Mouse (Mus musculus): ENCODE data around the gene Theg. TPM values are rescaled to one million over a fixed set of nuclear protein-coding genes. Genes with fewer than 3 reads are reported as not detected.
A peak's percentile ranks its signal among the peaks of the same experiment; 100 is the strongest.

The Theg gene
- polyA plus RNA-seq, 1 experiment from 2014 or later = not detected

- H3K27ac ChIP-seq = no peak overlapping the region
- H3K36me3 ChIP-seq = peaks cover 62% of the 10 kb centered on the region
- peaks cover 12% of the 10 kb centered on the region; the same call in 1 of the 2 replicates for H3K27me3 ChIP-seq (ENCODE audit: insufficient read depth, poor library complexity, severe bottlenecking)
- no peak overlapping the region for H3K4me3 ChIP-seq
- no peaks in the 10 kb centered on the region for H3K9me3 ChIP-seq
- peaks cover 5% of the 10 kb centered on the region for H3K4me1 ChIP-seq (replicated peaks)
- WGBS = 73% methylated on average over 4 of the region's 4 CpGs
- DNase-seq (ENCODE audit: low spot score) = no peak
Measured at GRCm38 (mm10) chr10:79538873-79539272, 48.3 kb downstream of the Theg start.

- Histone ChIP-seq H3K9me3 (no peaks in the 10 kb centered on the region), H3K4me3 (no peak overlapping the region), H3K4me1 (replicated peaks) (peaks cover 11% of the 10 kb centered on the region), H3K27ac (no peak overlapping the region), H3K36me3 (peaks cover 57% of the 10 kb centered on the region), H3K27me3 (ENCODE audit: insufficient read depth, poor library complexity, severe bottlenecking) (peaks cover 13% of the 10 kb centered on the region; the same call in 1 of the 2 replicates)
- no peak for DNase-seq (ENCODE audit: low spot score)
- WGBS = 83% methylated on average over 3 of the region's 3 CpGs
Measured at GRCm38 (mm10) chr10:79538323-79538722, 48.8 kb downstream of the Theg start.

GRCm38 (mm10) chr10:79537781-79538180 lies 49.4 kb downstream of the Theg start:
- DNase-seq (ENCODE audit: low spot score) = peak; percentile 1
- 80% methylated on average over 2 of the region's 2 CpGs for WGBS
- H3K27me3 ChIP-seq (ENCODE audit: insufficient read depth, poor library complexity, severe bottlenecking) = peaks cover 13% of the 10 kb centered on the region; the same call in 1 of the 2 replicates
- H3K36me3 ChIP-seq = peaks cover 51% of the 10 kb centered on the region
- no peaks in the 10 kb centered on the region for H3K9me3 ChIP-seq
- H3K4me3 ChIP-seq = no peak overlapping the region
- H3K27ac ChIP-seq = no peak overlapping the region
- H3K4me1 ChIP-seq (replicated peaks) = peaks cover 16% of the 10 kb centered on the region

GRCm38 (mm10) chr10:79537271-79537670 lies 49.9 kb downstream of the Theg start:
- Histone ChIP-seq H3K27me3 (ENCODE audit: insufficient read depth, poor library complexity, severe bottlenecking) (peaks cover 17% of the 10 kb centered on the region), H3K4me1 (replicated peaks) (peaks cover 21% of the 10 kb centered on the region), H3K9me3 (no peaks in the 10 kb centered on the region), H3K4me3 (no peak overlapping the region), H3K27ac (no peak overlapping the region), H3K36me3 (peaks cover 46% of the 10 kb centered on the region)
- WGBS = 95% methylated on average over 7 of the region's 7 CpGs
- no peak for DNase-seq (ENCODE audit: low spot score)

GRCm38 (mm10) chr10:79536461-79537080 lies 50.6 kb downstream of the Theg start:
- Histone ChIP-seq H3K36me3 (peaks cover 39% of the 10 kb centered on the region), H3K27ac (no peak overlapping the region), H3K9me3 (no peaks in the 10 kb centered on the region), H3K4me3 (no peak overlapping the region), H3K4me1 (replicated peaks) (peaks cover 21% of the 10 kb centered on the region), H3K27me3 (ENCODE audit: insufficient read depth, poor library complexity, severe bottlenecking) (peaks cover 24% of the 10 kb centered on the region)
- peak; percentile 1 for DNase-seq (ENCODE audit: low spot score)
- 78% methylated on average over 12 of the region's 12 CpGs for WGBS

- peaks cover 21% of the 10 kb centered on the region for H3K4me1 ChIP-seq (replicated peaks)
- WGBS = 68% methylated on average over 1 of the region's 1 CpGs
- no peak overlapping the region for H3K4me3 ChIP-seq
- peaks cover 24% of the 10 kb centered on the region for H3K27me3 ChIP-seq (ENCODE audit: insufficient read depth, poor library complexity, severe bottlenecking)
- H3K27ac ChIP-seq = no peak overlapping the region
- H3K9me3 ChIP-seq = no peaks in the 10 kb centered on the region
- peaks cover 28% of the 10 kb centered on the region for H3K36me3 ChIP-seq
- no peak for DNase-seq (ENCODE audit: low spot score)
Measured at GRCm38 (mm10) chr10:79535431-79535830, 51.7 kb downstream of the Theg start.

GRCm38 (mm10) chr10:79534426-79534825 lies 52.7 kb downstream of the Theg start:
- peaks cover 24% of the 10 kb centered on the region for H3K27me3 ChIP-seq (ENCODE audit: insufficient read depth, poor library complexity, severe bottlenecking)
- no peak overlapping the region for H3K27ac ChIP-seq
- peaks cover 18% of the 10 kb centered on the region for H3K36me3 ChIP-seq
- WGBS = 90% methylated on average over 2 of the region's 2 CpGs
- H3K9me3 ChIP-seq = no peaks in the 10 kb centered on the region
- peak overlapping the region; percentile 62 for H3K4me3 ChIP-seq
- H3K4me1 ChIP-seq (replicated peaks) = peaks cover 21% of the 10 kb centered on the region
- peak; percentile 1 for DNase-seq (ENCODE audit: low spot score)

- peak within 1 kb of the TSS; percentile 83 for H3K27ac ChIP-seq
- H3K4me3 ChIP-seq = peak within 1 kb of the TSS; percentile 62
- peaks cover 24% of the 10 kb centered on the region for H3K27me3 ChIP-seq (ENCODE audit: insufficient read depth, poor library complexity, severe bottlenecking)
- WGBS = under 1% methylated on average over 52 of the region's 52 CpGs
- peak; percentile 84 for DNase-seq (ENCODE audit: low spot score)
- no peaks in the 10 kb centered on the region for H3K9me3 ChIP-seq
- peaks cover 21% of the 10 kb centered on the region for H3K4me1 ChIP-seq (replicated peaks)
- peaks cover 7% of the 10 kb centered on the region for H3K36me3 ChIP-seq
Measured at GRCm38 (mm10) chr10:79533126-79533911, 53.8 kb downstream of the Theg start, which contains the start of gene Plpp2. Plpp2 (minus strand) TSS chr10:79533796.

GRCm38 (mm10) chr10:79532678-79533077 lies 54.5 kb downstream of the Theg start:
- WGBS = 30% methylated on average over 3 of the region's 3 CpGs
- Histone ChIP-seq H3K27ac (peak overlapping the region; percentile 83), H3K9me3 (no peaks in the 10 kb centered on the region), H3K4me3 (peak overlapping the region; percentile 62), H3K36me3 (peaks cover 3% of the 10 kb centered on the region), H3K27me3 (ENCODE audit: insufficient read depth, poor library complexity, severe bottlenecking) (peaks cover 24% of the 10 kb centered on the region), H3K4me1 (replicated peaks) (peaks cover 21% of the 10 kb centered on the region)
- peak; percentile 14 for DNase-seq (ENCODE audit: low spot score)

- DNase-seq (ENCODE audit: low spot score) = peak; percentile 2
- peaks cover 13% of the 10 kb centered on the region for H3K36me3 ChIP-seq
- H3K4me1 ChIP-seq (replicated peaks) = peaks cover 21% of the 10 kb centered on the region
- H3K27me3 ChIP-seq (ENCODE audit: insufficient read depth, poor library complexity, severe bottlenecking) = peaks cover 24% of the 10 kb centered on the region
- no peak overlapping the region for H3K4me3 ChIP-seq
- no peaks in the 10 kb centered on the region for H3K9me3 ChIP-seq
- no peak overlapping the region for H3K27ac ChIP-seq
- WGBS = 90% methylated on average over 3 of the region's 3 CpGs
Measured at GRCm38 (mm10) chr10:79531593-79531992, 55.5 kb downstream of the Theg start.

GRCm38 (mm10) chr10:79530721-79531120 lies 56.4 kb downstream of the Theg start:
- Histone ChIP-seq H3K4me3 (no peak overlapping the region), H3K27me3 (ENCODE audit: insufficient read depth, poor library complexity, severe bottlenecking) (peaks cover 24% of the 10 kb centered on the region), H3K9me3 (no peaks in the 10 kb centered on the region), H3K27ac (no peak overlapping the region), H3K4me1 (replicated peaks) (peaks cover 21% of the 10 kb centered on the region), H3K36me3 (peaks cover 21% of the 10 kb centered on the region)
- DNase-seq (ENCODE audit: low spot score) = no peak
- 94% methylated on average over 13 of the region's 13 CpGs for WGBS

GRCm38 (mm10) chr10:79530241-79530640 lies 56.9 kb downstream of the Theg start:
- Histone ChIP-seq H3K27me3 (ENCODE audit: insufficient read depth, poor library complexity, severe bottlenecking) (peaks cover 22% of the 10 kb centered on the region), H3K27ac (no peak overlapping the region), H3K36me3 (peaks cover 26% of the 10 kb centered on the region), H3K4me3 (no peak overlapping the region), H3K4me1 (replicated peaks) (peaks cover 21% of the 10 kb centered on the region), H3K9me3 (no peaks in the 10 kb centered on the region)
- 72% methylated on average over 8 of the region's 8 CpGs for WGBS
- peak; percentile 2 for DNase-seq (ENCODE audit: low spot score)

- DNase-seq (ENCODE audit: low spot score) = peak; percentile 2
- Histone ChIP-seq H3K4me1 (replicated peaks) (peaks cover 8% of the 10 kb centered on the region), H3K27ac (no peak overlapping the region), H3K27me3 (ENCODE audit: insufficient read depth, poor library complexity, severe bottlenecking) (peaks cover 11% of the 10 kb centered on the region; the same call in 1 of the 2 replicates), H3K36me3 (peaks cover 35% of the 10 kb centered on the region), H3K9me3 (no peaks in the 10 kb centered on the region), H3K4me3 (no peak overlapping the region)
- 80% methylated on average over 3 of the region's 3 CpGs for WGBS
Measured at GRCm38 (mm10) chr10:79528081-79528480, 59.0 kb downstream of the Theg start.

Data from hindbrain, embryonic 10.5 days (tissue).